Mouse (Mus musculus) ovary, postnatal 10 days (tissue): ENCODE measurements at regions not wholly inside any gene's neighbourhood (a gene's known extent, or its start where the extent isn't known, plus 50 kb on each side); places are given as distances from the start of the nearest gene placed in this dataset.

ENCODE experiments used
- DNase-seq: peaks from one replicate; pipeline ENCODE4 v3.0.0; 2022; ENCODE audit warnings: low spot score

DNA sequence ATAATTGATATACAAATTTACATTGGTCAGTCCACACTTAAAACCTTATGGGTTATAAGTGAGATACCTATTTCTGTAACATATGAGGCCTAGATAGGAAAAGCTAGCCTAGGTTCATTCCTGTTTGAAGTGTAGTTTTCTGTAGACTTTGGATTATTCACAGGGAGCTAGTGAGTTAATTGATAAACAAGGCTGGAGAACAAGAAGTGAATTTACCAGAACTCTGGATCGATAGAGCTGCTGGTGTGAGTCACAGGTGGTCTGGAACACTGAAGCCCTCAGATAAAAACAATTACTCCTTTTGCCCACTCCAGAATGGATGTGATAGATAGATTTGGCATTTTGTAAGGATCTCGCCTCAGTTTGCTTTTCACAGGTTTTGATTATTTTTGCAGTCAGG lies 62.0 kb upstream of the Rtl1 start:
- no peak for DNase-seq

DNA sequence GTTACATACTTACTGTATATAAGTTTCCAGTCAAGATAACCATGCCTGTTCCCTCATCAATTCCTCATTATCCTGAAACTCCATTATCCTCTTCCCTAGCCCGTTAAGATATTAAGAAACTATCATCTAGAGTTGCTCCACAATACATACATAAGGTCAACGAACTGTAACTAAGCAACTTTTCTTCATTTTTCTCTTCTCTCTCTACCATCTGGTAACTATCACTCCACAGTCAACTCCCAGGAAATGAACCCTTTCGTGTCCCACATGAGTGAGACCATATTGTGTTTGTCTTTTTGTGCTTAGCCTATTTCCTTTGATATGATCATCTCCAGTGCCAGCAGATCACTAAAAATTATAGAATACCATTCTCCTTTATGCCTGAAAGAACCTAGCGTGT lies 74.6 kb upstream of the Rtl1 start:
- DNase-seq, result no peak

DNA sequence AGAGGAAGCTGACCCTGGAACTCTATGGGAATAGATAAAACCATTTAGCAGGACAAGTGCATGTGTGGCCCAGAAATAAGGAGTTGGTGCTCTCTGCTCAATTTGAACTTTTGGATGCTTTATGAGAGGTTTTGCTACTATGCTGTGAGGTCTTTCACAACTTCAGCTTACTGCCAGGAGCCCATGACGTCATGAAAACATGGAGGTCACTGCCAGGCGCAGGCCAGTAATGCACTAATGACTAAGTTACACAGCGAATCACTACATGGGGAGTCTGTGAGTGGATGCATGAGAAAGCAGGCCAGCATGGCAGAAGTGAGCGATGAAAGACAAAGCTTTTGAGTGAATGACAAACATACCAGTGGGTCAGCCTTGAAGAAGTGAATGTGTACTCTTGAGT lies 93.9 kb upstream of the Rtl1 start:
- no peak for DNase-seq

DNA sequence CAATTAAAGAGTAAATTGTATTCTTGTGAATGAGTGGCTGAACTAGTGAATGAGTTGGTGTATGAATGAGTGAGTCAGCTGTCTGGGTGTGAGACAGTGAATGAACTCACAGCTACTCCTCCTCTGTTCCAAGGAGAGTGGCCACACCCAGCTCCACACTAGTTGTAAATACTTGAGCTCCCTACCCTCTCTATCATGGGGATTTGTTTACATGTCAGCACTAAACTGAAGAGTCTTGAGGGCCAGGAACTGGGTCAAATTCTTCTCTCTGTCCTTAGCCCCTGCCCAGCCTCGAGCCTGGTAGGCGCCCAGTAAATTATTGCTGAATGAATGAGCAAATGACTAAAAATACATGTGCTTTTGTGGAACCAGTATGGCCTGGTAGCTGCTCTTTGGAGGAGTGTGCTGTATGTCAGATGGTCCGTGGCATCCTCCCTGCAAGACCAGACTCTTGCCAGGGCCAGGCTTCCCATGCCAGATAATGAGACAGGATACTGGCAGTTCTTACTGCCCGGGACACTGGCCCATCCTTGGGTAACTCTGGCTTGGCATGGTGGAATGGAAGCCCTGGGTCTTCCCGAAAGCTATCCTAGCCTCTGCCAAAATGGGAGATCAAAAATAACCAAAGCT lies 94.8 kb upstream of the Rtl1 start:
- no peak for DNase-seq

DNA sequence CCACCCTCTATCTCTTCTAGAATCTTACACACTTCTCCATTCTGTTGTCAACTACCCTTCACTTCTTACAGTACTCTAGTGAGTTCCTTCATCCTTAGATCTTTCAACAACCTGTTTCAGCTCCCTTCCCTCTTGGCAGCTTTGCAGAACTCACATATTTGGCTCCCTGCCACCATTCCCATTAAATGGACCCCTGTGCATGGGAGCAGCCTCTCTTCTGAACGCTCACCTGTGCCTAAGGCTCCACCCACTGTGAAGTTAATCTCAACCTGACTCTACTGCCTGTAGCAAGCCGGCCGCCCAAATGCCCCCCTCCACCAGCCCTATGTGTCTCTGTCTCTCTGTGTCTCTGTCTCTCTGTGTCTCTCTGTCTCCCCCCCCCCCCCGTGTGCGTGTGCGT lies 106.7 kb upstream of the Rtl1 start:
- no peak for DNase-seq

DNA sequence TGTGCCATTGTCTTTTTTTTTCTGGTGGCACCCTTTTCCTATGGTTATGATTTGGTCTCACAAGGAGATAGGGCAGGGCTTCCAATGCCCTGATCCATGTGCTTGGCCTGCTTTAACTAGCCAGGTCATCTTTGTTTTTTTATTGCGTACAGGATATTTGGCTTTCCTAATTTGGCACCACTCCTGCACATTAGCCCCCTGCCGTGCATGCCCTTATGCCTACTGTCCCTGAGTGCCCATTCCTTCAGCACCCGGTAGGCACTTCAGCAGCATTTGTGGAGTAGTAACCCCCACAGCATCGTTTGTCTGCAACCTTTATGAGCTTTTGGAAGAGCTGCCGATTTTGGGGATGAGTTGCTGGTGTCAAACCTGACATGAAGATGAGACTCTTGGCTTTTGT lies 109.5 kb upstream of the Rtl1 start:
- DNase-seq, result no peak

DNA sequence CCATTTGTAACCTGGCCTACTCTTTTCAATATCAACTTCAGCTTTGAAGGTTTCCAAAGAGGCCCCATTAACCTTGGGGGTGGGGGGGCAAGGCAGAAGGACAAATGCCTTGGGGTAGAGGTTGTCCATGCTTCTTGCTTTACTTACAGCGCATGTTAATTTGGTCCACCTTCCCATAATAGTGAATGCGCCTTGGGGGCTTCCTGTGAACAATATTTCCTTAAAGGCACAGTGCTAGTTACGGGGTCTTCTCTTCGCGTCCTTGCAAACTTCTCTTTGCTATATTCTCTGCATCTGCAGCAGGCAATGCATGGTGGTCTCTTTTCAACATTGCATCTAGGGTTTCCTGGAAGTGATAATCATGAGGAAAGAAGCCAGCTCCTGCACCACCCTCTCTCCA lies 111.3 kb upstream of the Rtl1 start:
- DNase-seq, result no peak

DNA sequence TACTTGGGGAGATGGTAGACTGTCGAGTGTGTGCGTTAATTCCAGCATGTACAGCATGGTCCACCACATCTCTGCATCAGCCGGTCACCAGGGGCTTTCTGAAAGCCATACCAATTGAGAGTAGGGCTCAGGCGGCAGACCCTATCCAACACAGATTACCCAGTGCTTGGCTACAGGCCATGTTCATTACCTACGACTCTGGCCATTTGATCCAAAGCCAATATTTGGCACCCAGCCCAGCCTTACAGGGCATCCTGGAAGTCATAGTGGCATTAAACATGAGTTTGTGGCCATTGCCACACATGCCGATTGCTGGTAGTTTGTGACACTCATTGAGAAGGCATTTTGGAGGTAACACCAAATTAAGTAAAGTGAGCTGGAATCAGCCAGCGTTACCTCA lies 111.8 kb upstream of the Rtl1 start:
- no peak for DNase-seq

DNA sequence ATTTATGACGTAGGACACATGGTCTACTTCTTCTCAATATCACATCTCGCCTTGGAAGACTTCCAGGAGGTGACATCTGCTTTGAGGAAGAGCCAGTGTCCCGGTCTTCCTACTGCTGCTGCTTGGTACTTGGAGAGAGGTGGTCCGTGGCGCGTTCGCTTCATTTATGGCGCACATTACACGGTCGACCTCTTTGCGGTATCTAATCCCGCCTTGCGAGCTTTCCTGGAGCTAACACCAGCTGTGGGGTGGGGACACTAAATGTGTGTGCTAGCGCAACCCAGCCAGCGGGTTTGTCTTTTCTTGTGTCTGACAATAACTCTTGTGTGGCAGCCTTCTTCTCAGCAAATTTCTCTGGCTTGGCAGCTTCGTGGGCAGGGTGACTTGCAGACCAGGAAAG lies 112.3 kb upstream of the Rtl1 start:
- no peak for DNase-seq

DNA sequence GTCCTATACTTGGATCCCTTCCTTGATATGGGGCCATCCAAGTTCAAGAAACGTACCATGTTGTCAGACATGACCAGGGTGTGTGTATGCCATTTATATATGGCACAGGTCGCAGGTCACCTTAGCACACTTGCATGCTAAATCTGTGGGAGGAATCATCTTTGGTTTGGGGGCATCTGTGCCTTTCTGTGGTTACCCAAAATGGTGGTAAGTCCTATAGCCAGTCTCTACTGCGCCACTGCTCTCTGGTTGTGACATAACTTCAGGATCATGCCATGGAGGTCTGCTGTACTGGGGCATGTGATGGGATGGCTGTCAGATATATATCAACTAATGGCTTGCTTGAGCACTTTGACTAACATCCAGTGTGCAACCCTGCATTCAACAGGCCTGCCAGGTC lies 112.9 kb upstream of the Rtl1 start:
- DNase-seq, result no peak

DNA sequence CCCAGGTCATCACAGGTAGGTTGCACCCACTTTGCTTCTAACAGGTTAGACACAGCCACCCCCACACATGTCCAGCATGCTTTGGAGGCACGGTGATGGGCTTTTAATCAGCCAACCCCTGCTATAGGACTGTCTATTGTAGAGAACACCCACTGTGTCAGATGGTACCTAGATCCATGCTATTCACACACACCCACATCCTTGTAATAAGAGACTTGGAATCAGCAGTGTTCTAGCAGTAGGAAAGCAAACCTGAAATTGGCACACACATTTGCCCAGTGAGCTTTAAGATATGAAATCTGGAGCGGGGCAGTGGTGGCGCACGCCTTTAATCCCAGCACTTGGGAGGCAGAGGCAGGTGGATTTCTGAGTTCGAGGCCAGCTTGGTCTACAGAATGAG lies 113.9 kb upstream of the Rtl1 start:
- DNase-seq, result no peak

DNA sequence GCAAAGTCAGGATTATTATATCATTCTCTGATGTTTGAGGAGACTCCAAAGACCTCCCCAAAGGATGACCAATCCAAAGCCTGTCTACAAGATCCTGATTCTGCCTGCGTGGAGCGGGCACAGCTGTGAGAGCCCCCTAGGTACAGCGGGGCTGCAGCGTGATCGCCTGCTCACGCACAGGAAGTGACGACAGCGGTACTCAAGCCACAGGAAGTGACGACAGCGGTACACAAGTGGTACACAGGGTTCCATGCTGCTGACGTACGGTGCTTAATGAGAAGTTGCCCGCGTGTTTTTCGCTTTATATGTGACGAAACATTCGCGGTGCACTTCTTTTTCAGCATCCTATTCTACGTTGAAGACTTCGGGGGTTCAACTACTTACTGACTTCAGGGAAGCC lies 116.9 kb upstream of the Rtl1 start:
- DNase-seq, result no peak

DNA sequence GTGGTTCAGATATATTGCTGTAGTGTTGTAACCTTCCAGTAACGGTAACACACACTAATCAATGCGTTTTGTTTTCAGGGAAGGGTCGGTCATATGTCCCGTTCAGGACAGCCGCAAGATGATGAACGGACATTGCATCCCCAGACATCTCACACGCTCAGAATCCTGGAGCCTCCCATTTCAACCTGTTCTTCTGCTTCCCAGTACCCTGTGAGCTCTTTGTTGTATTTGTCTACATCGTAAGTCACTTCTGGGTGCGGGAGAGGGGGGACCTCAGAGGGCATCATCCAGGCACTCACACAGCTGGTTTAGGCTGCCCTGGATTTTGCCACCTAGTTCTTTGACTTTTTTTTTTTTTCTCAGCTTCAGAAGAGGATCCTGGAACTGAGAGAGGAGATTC lies 117.9 kb upstream of the Rtl1 start:
- DNase-seq, result no peak

DNA sequence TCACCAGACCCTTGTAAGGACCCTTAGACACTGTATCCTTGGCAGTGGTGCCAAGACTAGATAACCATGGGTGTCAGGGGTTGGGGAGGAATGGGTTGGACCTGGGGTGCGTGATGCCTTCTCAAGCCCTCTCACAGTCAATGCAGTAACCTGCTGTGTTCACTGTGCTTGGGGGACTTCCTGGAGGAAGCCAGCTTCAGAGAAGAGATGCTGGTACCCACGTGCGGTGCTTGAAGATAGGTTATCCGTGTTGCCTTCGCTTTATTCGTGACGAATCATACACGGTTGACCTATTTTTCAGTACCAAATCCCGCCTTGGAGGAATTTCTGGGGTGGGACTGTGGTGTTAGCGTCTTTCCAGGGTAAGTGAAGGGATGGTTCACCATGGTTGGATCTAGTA lies 138.1 kb upstream of the Rtl1 start:
- no peak for DNase-seq

DNA sequence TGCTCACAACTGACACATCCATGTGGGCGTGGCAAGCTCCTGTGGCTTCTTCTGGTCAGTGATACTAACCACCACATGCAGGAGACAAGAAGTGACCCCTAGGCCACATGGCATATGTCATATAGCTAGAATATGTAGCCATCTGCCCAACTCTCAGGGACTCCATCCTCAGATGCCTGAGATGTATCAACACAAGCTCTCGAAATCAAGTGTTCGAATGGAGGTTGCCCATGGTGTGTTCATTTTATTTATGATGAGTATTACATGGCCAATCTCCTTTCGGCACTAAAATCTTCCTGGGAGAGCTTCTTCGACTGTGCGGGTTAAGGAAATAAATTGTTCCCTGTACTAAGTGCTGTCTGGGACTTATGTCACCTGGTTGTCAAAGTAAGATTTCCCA lies 138.8 kb upstream of the Rtl1 start:
- DNase-seq, result no peak

DNA sequence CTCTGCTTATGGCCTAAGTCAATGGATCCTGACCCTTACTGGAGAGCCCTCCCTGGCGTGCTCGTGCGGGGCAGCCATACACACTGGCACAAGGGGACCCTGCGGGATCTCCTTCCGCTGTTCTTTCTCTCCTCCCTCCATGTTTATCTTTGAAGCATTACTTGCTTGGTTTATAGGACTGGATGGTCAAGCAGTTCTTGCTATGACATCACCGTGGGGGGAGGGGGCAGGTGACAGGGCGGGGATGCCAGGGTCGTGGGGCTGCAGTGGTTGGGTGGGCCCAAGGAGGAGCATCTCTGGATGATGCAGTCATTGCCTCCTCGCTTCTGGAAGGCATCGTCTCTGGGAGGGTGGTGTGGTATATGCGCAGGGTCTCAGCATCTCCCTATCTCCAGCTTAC lies 142.4 kb upstream of the Rtl1 start:
- no peak for DNase-seq

DNA sequence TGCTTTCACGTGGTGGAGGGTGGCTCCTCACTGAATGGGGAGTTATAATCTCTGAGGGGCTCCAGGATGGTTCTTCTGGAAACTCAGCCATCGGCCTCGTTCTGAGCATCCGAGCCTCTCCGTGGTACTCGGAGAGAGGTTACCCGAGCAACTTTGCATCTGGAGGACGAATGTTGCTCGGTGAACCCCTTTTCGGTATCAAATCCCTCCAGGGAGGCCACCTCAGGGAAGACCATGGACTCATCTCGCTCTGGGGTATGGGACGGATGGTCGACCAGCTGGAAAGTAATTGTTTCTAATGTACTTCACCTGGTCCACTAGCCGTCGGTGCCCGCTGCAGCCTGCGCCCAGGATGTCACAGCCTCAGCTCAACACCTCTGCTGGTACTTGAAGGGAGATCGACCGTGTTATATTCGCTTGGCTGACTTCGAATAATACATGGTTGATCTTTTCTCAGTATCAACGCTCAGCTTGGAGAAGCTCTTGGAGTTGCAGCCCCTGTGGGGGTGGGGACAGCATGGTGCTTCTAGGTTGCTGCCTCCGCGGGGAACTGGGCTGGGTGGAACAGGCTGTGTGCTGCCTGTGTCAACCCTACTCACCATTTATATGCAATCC lies 143.0 kb upstream of the Rtl1 start:
- DNase-seq, result no peak

DNA sequence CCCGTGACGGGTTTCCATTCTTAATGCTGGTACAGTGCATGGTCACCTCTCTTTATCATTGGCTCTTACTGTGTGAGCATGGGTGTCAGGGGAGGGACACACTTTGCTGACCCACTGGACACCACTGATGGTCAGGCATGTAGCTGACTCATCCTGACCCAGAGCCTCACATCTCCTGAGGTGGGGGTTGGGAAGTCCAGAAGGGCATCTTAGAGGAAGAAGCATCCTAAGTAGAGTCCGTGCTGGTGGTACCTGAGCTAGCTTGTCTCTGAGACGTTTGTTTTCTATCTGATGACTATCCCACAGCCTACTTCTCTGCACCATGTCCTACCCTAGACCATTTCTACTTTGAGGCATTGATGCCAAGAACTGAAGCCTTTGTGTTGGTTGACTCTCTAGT lies 144.1 kb upstream of the Rtl1 start:
- no peak for DNase-seq

DNA sequence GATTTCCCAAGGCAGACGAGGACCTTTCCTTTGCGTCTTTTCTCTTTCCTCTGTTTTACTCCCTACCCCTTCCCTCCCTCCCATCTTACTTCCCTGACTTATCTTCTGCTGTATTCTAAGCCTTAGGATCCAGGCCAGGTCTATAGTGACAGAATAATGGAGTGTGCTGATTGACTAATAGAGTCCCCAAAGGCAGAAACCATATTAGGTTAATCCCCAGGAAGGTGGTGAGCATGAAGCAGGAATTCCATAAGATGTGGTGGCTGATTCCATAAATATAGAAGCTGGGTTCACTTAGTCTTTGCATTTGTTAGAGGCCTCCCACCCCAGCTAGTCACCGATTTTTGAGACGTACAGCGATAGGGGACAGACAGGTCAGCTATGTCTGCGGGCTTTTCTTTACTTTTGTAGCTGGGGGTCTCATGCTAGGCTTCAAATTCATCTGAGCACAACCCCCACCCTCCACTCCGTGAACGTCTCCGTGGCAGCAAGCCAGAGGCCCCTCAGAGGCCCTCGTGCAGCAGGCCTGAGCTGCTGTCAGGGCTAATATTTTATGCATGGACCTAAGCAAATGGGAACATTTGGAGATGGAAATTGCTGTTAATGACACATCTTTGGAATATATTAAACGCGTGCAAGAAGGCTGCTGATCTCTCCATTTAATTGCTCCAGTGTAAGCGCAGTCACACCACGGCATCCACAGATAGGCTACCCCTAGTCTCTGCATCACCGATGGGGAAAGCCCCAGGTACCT lies 145.8 kb upstream of the Rtl1 start:
- DNase-seq, result no peak

DNA sequence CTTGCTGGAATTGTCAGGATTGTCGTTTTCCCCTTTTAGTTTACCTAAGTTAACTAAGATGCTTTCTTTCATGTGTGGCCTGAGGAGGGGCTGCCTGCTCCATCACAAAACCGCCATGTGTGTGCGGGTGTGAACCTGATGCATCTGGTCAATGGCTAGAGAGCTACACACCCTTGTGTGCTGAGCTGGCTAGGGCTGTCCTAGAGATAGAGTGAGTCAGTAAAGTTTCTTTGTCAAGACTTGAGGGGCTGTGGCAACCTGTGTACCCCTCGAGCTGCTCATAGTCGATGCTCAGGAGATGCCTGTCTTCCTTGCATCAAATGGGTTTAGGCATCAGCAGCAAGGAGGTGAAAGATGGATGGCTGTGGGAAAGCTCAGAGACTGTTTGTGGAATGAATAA lies 147.1 kb upstream of the Rtl1 start:
- DNase-seq, result no peak

DNA sequence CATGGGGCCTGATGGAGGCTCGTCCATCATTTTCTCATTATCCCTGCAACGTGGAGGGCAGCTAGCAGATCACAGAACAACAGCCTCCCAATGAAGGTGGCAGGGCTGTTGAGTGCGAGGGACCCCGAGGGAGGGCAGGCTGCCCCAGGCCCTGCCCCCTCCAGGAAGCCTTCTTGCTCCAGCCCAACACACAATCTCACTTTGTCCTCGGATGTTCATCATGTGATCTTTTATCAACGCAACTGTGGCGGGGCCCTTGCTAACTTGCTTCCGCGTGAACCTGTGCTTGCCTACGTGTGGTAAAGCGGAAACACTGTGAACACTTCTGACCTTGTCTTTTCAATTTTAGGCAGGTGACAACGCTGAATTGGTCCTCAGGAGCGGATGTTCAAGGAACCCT lies 147.6 kb upstream of the Rtl1 start:
- DNase-seq, result no peak

DNA sequence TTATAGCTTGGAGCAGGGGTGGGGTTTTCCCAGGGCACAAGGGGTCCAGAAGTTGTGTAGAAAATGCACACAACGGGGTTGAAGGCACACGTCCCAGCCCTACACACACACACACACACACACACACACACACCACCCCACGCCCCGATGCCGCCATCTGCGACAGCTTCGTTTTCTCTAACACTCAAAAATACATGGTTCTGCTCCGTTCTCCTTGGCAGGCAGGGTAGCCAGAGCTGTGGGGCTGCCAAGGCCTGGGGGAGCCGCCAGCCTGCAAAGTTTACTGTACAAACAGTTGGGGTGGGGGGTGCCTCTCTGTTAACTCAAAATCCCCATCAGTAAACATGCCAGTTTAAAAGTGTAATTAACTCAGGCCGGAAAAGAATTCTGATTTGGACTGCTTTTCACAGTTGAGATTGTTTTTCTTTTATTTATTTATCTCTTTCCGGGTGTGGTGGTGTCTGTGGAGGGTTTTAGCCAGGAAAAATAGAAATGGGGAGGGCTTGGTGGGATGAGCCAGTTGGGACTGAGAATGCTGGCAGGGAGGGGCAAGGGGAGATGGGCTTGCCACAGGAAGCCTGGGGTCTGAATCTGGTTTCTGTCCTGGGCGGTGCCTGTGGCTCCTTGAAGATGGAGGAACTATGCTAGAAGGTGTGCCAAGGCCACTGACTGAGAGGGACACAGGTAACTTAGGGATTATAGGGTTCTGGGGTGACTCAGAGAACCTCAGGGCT lies 148.4 kb upstream of the Rtl1 start:
- DNase-seq, result no peak

DNA sequence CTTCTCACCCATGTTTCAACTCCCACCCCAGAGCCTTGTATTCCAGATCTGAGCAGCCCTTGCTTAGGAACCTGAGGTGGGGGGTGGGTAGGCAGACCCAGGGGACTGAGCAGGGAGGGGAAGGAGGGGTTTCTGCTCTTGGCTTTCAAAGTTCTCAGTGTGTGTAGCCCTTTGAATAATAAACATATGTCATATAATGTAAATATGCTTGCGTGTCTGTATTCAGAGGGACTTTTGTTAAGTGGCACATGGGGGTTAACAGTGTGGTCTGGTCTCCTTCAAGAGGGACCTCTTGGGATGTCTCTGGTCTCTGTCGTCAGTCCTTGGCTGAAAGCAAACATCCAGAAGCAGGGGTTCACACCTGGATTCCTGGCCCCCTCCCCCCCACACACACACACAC lies 149.1 kb upstream of the Rtl1 start:
- DNase-seq, result no peak
